In the genomic region with DNA sequence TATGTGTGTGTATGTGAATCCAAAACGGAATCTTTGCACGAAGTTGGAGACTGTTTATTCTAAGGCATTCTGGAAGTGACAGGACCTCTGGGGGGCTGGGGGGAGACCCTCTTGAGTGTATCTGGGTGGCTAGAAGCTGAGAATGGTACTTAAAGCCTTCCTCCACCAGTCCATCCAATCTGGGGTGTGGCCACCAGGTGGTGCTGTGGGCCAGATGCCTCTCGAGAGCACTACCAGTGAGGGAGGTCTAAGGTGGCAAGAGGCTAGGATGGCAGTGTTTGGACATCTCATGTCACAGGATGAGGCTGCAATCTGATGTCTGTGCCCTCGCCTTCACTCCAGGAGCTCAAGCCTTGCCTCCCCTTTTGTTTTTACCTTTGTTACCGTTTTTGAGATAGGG, we compare ENCODE assay signal across 9 mouse cellular contexts. TPM values are rescaled to one million over a fixed set of nuclear protein-coding genes. Genes with fewer than 3 reads are reported as not detected.
DNase-seq lines count a peak whose midpoint lies in the region; ATAC-seq and TF ChIP-seq lines count a peak whose summit lies in the region.
"Had no signal": no experiment of that assay in that cellular context is flagged by ENCODE, and none has a peak within 500 bp of the region (broad histone marks: within the 10 kb centered on the region; RNA-seq: fewer than 3 reads in every experiment).

No protein-coding gene starts in this region.

- TF ChIP-seq POLR2A in CH12.LX (IDR thresholded peaks at IDR 0.05; ENCODE audit: low read depth, low read length) = no peak

- H3K4me3 ChIP-seq in CH12.LX (replicated peaks in 1 of 3; ENCODE audit: low read depth in 2 of 3, low read length in 2 of 3, poor library complexity in 1 of 3) = no peak overlapping the region
- H3K4me3 ChIP-seq in lung, embryonic 16.5 days (ENCODE audit: low read length) = no peak overlapping the region
- H3K4me3 ChIP-seq: limb, embryonic 12.5 days had no signal

- 0 out of 4 replicates have a peak, but pooled peaks cover 0 to 3% of the 10 kb centered on the region in 2 experiments for H3K4me1 ChIP-seq in CH12.LX (ENCODE audit: control insufficient read depth in 1 of 2, insufficient read depth in 2 of 2)
- H3K4me1 ChIP-seq in lung, embryonic 16.5 days (replicated peaks; ENCODE audit: control insufficient read depth, insufficient read depth, low read length) = no peaks in the 10 kb centered on the region

- no peaks in the 10 kb centered on the region for H3K79me2 ChIP-seq in CH12.LX (replicated peaks; ENCODE audit: control insufficient read depth, extremely low read depth, insufficient read depth, poor library complexity, severe bottlenecking)

- H3K36me3 ChIP-seq in CH12.LX (replicated peaks in 1 of 2; ENCODE audit: control insufficient read depth in 1 of 2, insufficient read depth in 1 of 2, low read length in 1 of 2) = peaks cover 3 to 33% of the 10 kb centered on the region in 2 experiments
- peaks cover 11% of the 10 kb centered on the region; the same call in 1 of the 2 replicates for H3K36me3 ChIP-seq in lung, embryonic 16.5 days (ENCODE audit: control insufficient read depth, insufficient read depth, low read length)

- peak; percentile 81 for DNase-seq in CH12.LX (ENCODE audit: extremely low read depth)
- DNase-seq in adrenal gland, adult 2 months = peak; percentile 86
- peak; percentile 88 for DNase-seq in embryo, embryonic 10.5 days (ENCODE audit: low spot score)
- DNase-seq in gastrocnemius, postnatal 4 days (ENCODE audit: low spot score in 2 of 2) = peak; percentile 77 to 85
- DNase-seq in large intestine, adult 2 months (ENCODE audit: low read depth, low spot score) = peak; percentile 56
- DNase-seq in right cerebral cortex, postnatal 10 days (ENCODE audit: low spot score in 2 of 2) = peak; percentile 66 to 83
- DNase-seq in urinary bladder, postnatal 14 days (ENCODE audit: low spot score) = peak; percentile 92

- dilution Hi-C loops in CH12.LX (cut with MboI; ENCODE audit: extremely low pct_ligation_motif_present, extremely low pct_unique_long_range_greater_than_20kb, low sequenced_read_pairs) = no loop called here

- H3K27ac ChIP-seq in CH12.LX (ENCODE audit: insufficient read depth, low read depth) = no peak overlapping the region
- no peak overlapping the region for H3K27ac ChIP-seq in lung, embryonic 16.5 days (ENCODE audit: low read length)

- no peaks in the 10 kb centered on the region for H3K9me3 ChIP-seq in CH12.LX (replicated peaks; ENCODE audit: low read length)
- H3K9me3 ChIP-seq in lung, embryonic 16.5 days (ENCODE audit: control insufficient read depth, low read length) = no peaks in the 10 kb centered on the region
- H3K9me3 ChIP-seq: limb, embryonic 12.5 days had no signal

- H3K9ac ChIP-seq in CH12.LX (ENCODE audit: insufficient read depth, low read depth) = no peak overlapping the region
- no peak overlapping the region for H3K9ac ChIP-seq in lung, embryonic 16.5 days (ENCODE audit: low read length)
- H3K9ac ChIP-seq: limb, embryonic 12.5 days had no signal

- peak; percentile 44 for ATAC-seq in lung, embryonic 16.5 days (ENCODE audit: low read depth)

- in situ Hi-C loops in CH12.LX (cut with MboI; ENCODE audit: low pct_ligation_motif_present, low pct_unique_long_range_greater_than_20kb, low sequenced_read_pairs) = no loop called here

- peak; percentile 78 to 92 for TF ChIP-seq CTCF in CH12.LX (conservative IDR thresholded peaks at IDR 0.05 in 1 of 2, IDR thresholded peaks at IDR 0.05 in 1 of 2; ENCODE audit: low read depth in 2 of 2, low read length in 2 of 2)

- H3K27me3 ChIP-seq in CH12.LX (replicated peaks) = peaks cover 5% of the 10 kb centered on the region
- H3K27me3 ChIP-seq in lung, embryonic 16.5 days (ENCODE audit: control insufficient read depth, insufficient read depth, low read depth, low read length) = no peaks in the 10 kb centered on the region
- H3K27me3 ChIP-seq: limb, embryonic 12.5 days had no signal

- H3K4me2 ChIP-seq in CH12.LX (ENCODE audit: insufficient read depth, low read depth, poor library complexity, severe bottlenecking) = no peak overlapping the region
- H3K4me2 ChIP-seq in lung, embryonic 16.5 days (ENCODE audit: low read depth, low read length) = no peak overlapping the region
- H3K4me2 ChIP-seq: limb, embryonic 12.5 days had no signal

- WGBS in large intestine, adult 2 months = 16% methylated on average over 5 of the region's 5 CpGs
- WGBS in lung, embryonic 16.5 days = 14% methylated on average over 5 of the region's 5 CpGs

- TF ChIP-seq RAD21 in CH12.LX (IDR thresholded peaks at IDR 0.05; ENCODE audit: low read depth, low read length) = peak; percentile 85

- TF ChIP-seq EP300 in CH12.LX (IDR thresholded peaks at IDR 0.05; ENCODE audit: low read length) = no peak

TF ChIP-seq in CH12.LX, 34 proteins besides CTCF, POLR2A, EP300 and RAD21:
- TF ChIP-seq MAZ (IDR thresholded peaks at IDR 0.05; ENCODE audit: low read depth, low read length) (no peak), ZMIZ1 (IDR thresholded peaks at IDR 0.05; ENCODE audit: low read depth, low read length) (no peak), USF1 (IDR thresholded peaks at IDR 0.05; ENCODE audit: low read depth, low read length) (no peak), MXI1 (IDR thresholded peaks at IDR 0.05; ENCODE audit: low read depth, low read length) (no peak), SMC3 (IDR thresholded peaks at IDR 0.05; ENCODE audit: low read depth, low read length) (peak; percentile 97), TCF12 (IDR thresholded peaks at IDR 0.05; ENCODE audit: low read depth, low read length) (no peak), TBP (conservative IDR thresholded peaks at IDR 0.05; ENCODE audit: low read depth, low read length) (no peak), ZKSCAN1 (IDR thresholded peaks at IDR 0.05; ENCODE audit: borderline replicate concordance, low read depth, low read length) (no peak), ZC3H11A (IDR thresholded peaks at IDR 0.05; ENCODE audit: low read depth, low read length) (peak; percentile 73), MAFK (IDR thresholded peaks at IDR 0.05; ENCODE audit: insufficient replicate concordance, low read length) (no peak), NRF1 (IDR thresholded peaks at IDR 0.05; ENCODE audit: low read depth, low read length) (no peak), BHLHE40 (IDR thresholded peaks at IDR 0.05; ENCODE audit: low read depth, low read length) (no peak)
TF ChIP-seq in CH12.LX: peak in this region for 2.

RNA-seq across cellular contexts. Expression of a gene that starts 12.0 kb away (rescaled TPM):
- total RNA-seq in CH12.LX (2012; rRNA removed) (2.1 and 3.9 TPM in 2 replicates), CH12.LX (2014; rRNA removed) (1.1 and 1.4 TPM in 2 replicates)
- 3.0 and 3.9 TPM in 2 replicates for polyA plus RNA-seq in CH12.LX (2012; ENCODE audit: insufficient read length, low read depth)
- total RNA-seq in adrenal gland, adult 2 months (2021) = 10 to 100 TPM; 22.4 to 41.5 TPM
- polyA plus RNA-seq in adrenal gland, adult 2 months (2012; rRNA removed) = 52.3 and 58.9 TPM in 2 replicates
- 10 to 100 TPM; 16.4 to 19.3 TPM for total RNA-seq in gastrocnemius, postnatal 4 days (2021)
- 5.5 and 26.3 TPM in 2 replicates for polyA plus RNA-seq in large intestine, adult 2 months (2012; rRNA removed)
- polyA plus RNA-seq in lung, embryonic 16.5 days (2015; fragmentation: Nextera tagmentation; extraction: Ambion mirVana) = 6.6 and 9.4 TPM in 2 replicates

RNA-seq across cellular contexts. Expression of a gene that starts 28.1 kb away (rescaled TPM):
- total RNA-seq in CH12.LX (2012; rRNA removed) (14.4 TPM in 2 replicates), CH12.LX (2014; rRNA removed) (16.6 and 16.8 TPM in 2 replicates)
- polyA plus RNA-seq in CH12.LX (2012; ENCODE audit: insufficient read length, low read depth) = 10.7 and 11.5 TPM in 2 replicates
- total RNA-seq in adrenal gland, adult 2 months (2021) = 10 to 100 TPM; 10.7 to 22.0 TPM
- polyA plus RNA-seq in adrenal gland, adult 2 months (2012; rRNA removed) = 1.2 and 1.3 TPM in 2 replicates
- total RNA-seq in gastrocnemius, postnatal 4 days (2021) = 10 to 100 TPM in 1 of 2 experiments, 1 to 10 TPM in 1; 7.7 to 11.7 TPM
- 8.9 and 13.4 TPM in 2 replicates for polyA plus RNA-seq in large intestine, adult 2 months (2012; rRNA removed)
- polyA plus RNA-seq in lung, embryonic 16.5 days (2015; fragmentation: Nextera tagmentation; extraction: Ambion mirVana) = 28.4 and 29.4 TPM in 2 replicates
